ENCODE assay signal across 15 mouse cellular contexts in genomic region chr11:98445679-98446078, GRCm38 (mm10). TPM values are rescaled to one million over a fixed set of nuclear protein-coding genes. Genes with fewer than 3 reads are reported as not detected.
DNase-seq lines count a peak whose midpoint lies in the region; ATAC-seq and TF ChIP-seq lines count a peak whose summit lies in the region.
"Had no signal": no experiment of that assay in that cellular context is flagged by ENCODE, and none has a peak within 500 bp of the region (broad histone marks: within the 10 kb centered on the region; RNA-seq: fewer than 3 reads in every experiment).

No protein-coding gene starts in this region.

- 0 out of 2 replicates have a peak overlapping the region, but pooled peaks have one; percentile 2 for H3K27ac ChIP-seq in heart, embryonic 10.5 days
- H3K27ac ChIP-seq in intestine, embryonic 15.5 days = peak overlapping the region; percentile 94
- peak overlapping the region; percentile 85 for H3K27ac ChIP-seq in lung, postnatal 0 days (ENCODE audit: low read length)
- H3K27ac ChIP-seq in gastrocnemius, adult 2 months = no peak overlapping the region
- H3K27ac ChIP-seq: hindbrain, embryonic 15.5 days; limb, embryonic 15.5 days; midbrain, embryonic 15.5 days; neural tube, embryonic 13.5 days had no signal

- peaks cover 49% of the 10 kb centered on the region for H3K27me3 ChIP-seq in heart, embryonic 10.5 days (ENCODE audit: insufficient read depth, poor library complexity, severe bottlenecking)
- H3K27me3 ChIP-seq in intestine, embryonic 15.5 days (replicated peaks) = peaks cover 2% of the 10 kb centered on the region; the same call in 1 of the 2 replicates
- H3K27me3 ChIP-seq in lung, postnatal 0 days (replicated peaks; ENCODE audit: insufficient read depth, low read length) = no peaks in the 10 kb centered on the region

- H3K9me3 ChIP-seq in heart, embryonic 10.5 days = no peaks in the 10 kb centered on the region
- H3K9me3 ChIP-seq in intestine, embryonic 15.5 days = no peaks in the 10 kb centered on the region; the same call in 1 of the 2 replicates
- no peaks in the 10 kb centered on the region for H3K9me3 ChIP-seq in lung, postnatal 0 days (ENCODE audit: low read length)
- H3K9me3 ChIP-seq: hindbrain, embryonic 15.5 days; limb, embryonic 15.5 days; midbrain, embryonic 15.5 days; neural tube, embryonic 13.5 days had no signal

- no peak overlapping the region for H3K4me3 ChIP-seq in heart, embryonic 10.5 days
- no peak overlapping the region for H3K4me3 ChIP-seq in intestine, embryonic 15.5 days (replicated peaks)
- H3K4me3 ChIP-seq in lung, postnatal 0 days (ENCODE audit: low read depth, low read length) = no peak overlapping the region
- no peak overlapping the region for H3K4me3 ChIP-seq in gastrocnemius, adult 2 months
- H3K4me3 ChIP-seq: hindbrain, embryonic 15.5 days; limb, embryonic 15.5 days; midbrain, embryonic 15.5 days; neural tube, embryonic 13.5 days had no signal

- H3K9ac ChIP-seq in intestine, embryonic 15.5 days = no peak overlapping the region
- H3K9ac ChIP-seq in lung, postnatal 0 days (replicated peaks; ENCODE audit: low read depth) = no peak overlapping the region
- H3K9ac ChIP-seq: hindbrain, embryonic 15.5 days; limb, embryonic 15.5 days; midbrain, embryonic 15.5 days; neural tube, embryonic 13.5 days had no signal

- TF ChIP-seq EP300 in lung, postnatal 0 days (IDR thresholded peaks at IDR 0.05) = no peak

- intact Hi-C loops in heart, postnatal 36 days (cut with DNase I) = no loop called here
- intact Hi-C loops in gastrocnemius, adult 2 months (cut with DNase I) = no loop called here

- no peak for TF ChIP-seq CTCF in lung, postnatal 0 days (IDR thresholded peaks at IDR 0.05)
- no peak for TF ChIP-seq CTCF in gastrocnemius, adult 2 months (IDR thresholded peaks at IDR 0.05)

- no peaks in the 10 kb centered on the region; the same call in 1 of the 2 replicates for H3K36me3 ChIP-seq in heart, embryonic 10.5 days
- no peaks in the 10 kb centered on the region for H3K36me3 ChIP-seq in intestine, embryonic 15.5 days
- no peaks in the 10 kb centered on the region for H3K36me3 ChIP-seq in lung, postnatal 0 days (ENCODE audit: insufficient read depth, low read length)
- H3K36me3 ChIP-seq: hindbrain, embryonic 15.5 days; limb, embryonic 15.5 days; midbrain, embryonic 15.5 days; neural tube, embryonic 13.5 days had no signal

- H3K4me1 ChIP-seq in heart, embryonic 10.5 days = peaks cover 36% of the 10 kb centered on the region
- peaks cover 21% of the 10 kb centered on the region; the same call in 1 of the 2 replicates for H3K4me1 ChIP-seq in intestine, embryonic 15.5 days (replicated peaks)
- H3K4me1 ChIP-seq in lung, postnatal 0 days (ENCODE audit: insufficient read depth, low read depth, low read length) = no peaks in the 10 kb centered on the region

- DNase-seq in heart, embryonic 10.5 days (ENCODE audit: low spot score) = no peak
- no peak for DNase-seq in heart, postnatal 36 days
- peak; percentile 53 for DNase-seq in kidney, postnatal 10 days
- peak; percentile 52 for DNase-seq in lung, postnatal 0 days (ENCODE audit: low spot score)
- no peak for DNase-seq in MN1 (ENCODE audit: low spot score)
- DNase-seq in gastrocnemius, adult 2 months = no peak
- DNase-seq: cerebellum, postnatal 36 days; thymus, postnatal 25 days had no signal

- H3K4me2 ChIP-seq in intestine, embryonic 15.5 days (replicated peaks) = 0 out of 2 replicates have a peak overlapping the region, but pooled peaks have one; percentile 51
- H3K4me2 ChIP-seq in lung, postnatal 0 days (replicated peaks; ENCODE audit: low read depth, low read length) = no peak overlapping the region
- H3K4me2 ChIP-seq: hindbrain, embryonic 15.5 days; limb, embryonic 15.5 days; midbrain, embryonic 15.5 days; neural tube, embryonic 13.5 days had no signal

- WGBS in heart, embryonic 10.5 days = 43% methylated on average over 4 of the region's 4 CpGs
- WGBS in intestine, embryonic 15.5 days = 43% methylated on average over 4 of the region's 4 CpGs
- WGBS in lung, postnatal 0 days = 27% methylated on average over 4 of the region's 4 CpGs

- ATAC-seq in intestine, embryonic 15.5 days = no peak
- ATAC-seq in lung, postnatal 0 days = no peak
- no peak for ATAC-seq in inflammation-experienced regulatory T-cells, adult 6 months
- ATAC-seq: midbrain, embryonic 15.5 days had no signal

RNA-seq across cellular contexts. Expression of gene Grb7, which starts 0.5 kb away (rescaled TPM):
- 2.5 and 15.3 TPM in 2 replicates for polyA plus RNA-seq in heart, embryonic 10.5 days (2016; fragmentation: Nextera tagmentation; extraction: Ambion mirVana)
- total RNA-seq in heart, postnatal 36 days (2021) = under 1 TPM; 0.14 to 0.31 TPM
- polyA plus RNA-seq in intestine, embryonic 15.5 days (2015; fragmentation: Nextera tagmentation; extraction: Ambion mirVana) = 71.0 and 73.7 TPM in 2 replicates
- 30.7 and 33.1 TPM in 2 replicates for polyA plus RNA-seq in lung, postnatal 0 days (2015; fragmentation: Nextera tagmentation; extraction: Ambion mirVana)
- total RNA-seq in gastrocnemius, adult 2 months (2021) = not detected
- polyA plus RNA-seq in inflammation-experienced regulatory T-cells, adult 6 months (2017; shearing (Covaris generic)) = 1 to 10 TPM; 1.2 to 3.1 (median 2.1) TPM

RNA-seq across cellular contexts. Expression of gene Mien1, which starts 6.9 kb away (rescaled TPM):
- 98.9 and 103 TPM in 2 replicates for polyA plus RNA-seq in heart, embryonic 10.5 days (2016; fragmentation: Nextera tagmentation; extraction: Ambion mirVana)
- total RNA-seq in heart, postnatal 36 days (2021) = 10 to 100 TPM; 53.0 to 66.2 TPM
- polyA plus RNA-seq in intestine, embryonic 15.5 days (2015; fragmentation: Nextera tagmentation; extraction: Ambion mirVana) = 202 and 212 TPM in 2 replicates
- polyA plus RNA-seq in lung, postnatal 0 days (2015; fragmentation: Nextera tagmentation; extraction: Ambion mirVana) = 86.1 and 96.0 TPM in 2 replicates
- 10 to 100 TPM; 30.3 to 37.4 TPM for total RNA-seq in gastrocnemius, adult 2 months (2021)
- 100 to 1,000 TPM; 148 to 198 (median 167) TPM for polyA plus RNA-seq in inflammation-experienced regulatory T-cells, adult 6 months (2017; shearing (Covaris generic))

RNA-seq across cellular contexts. Expression of gene Erbb2, which starts 33.4 kb away (rescaled TPM):
- 47.4 and 70.6 TPM in 2 replicates for polyA plus RNA-seq in heart, embryonic 10.5 days (2016; fragmentation: Nextera tagmentation; extraction: Ambion mirVana)
- total RNA-seq in heart, postnatal 36 days (2021) = 10 to 100 TPM in 1 of 2 experiments, 1 to 10 TPM in 1; 7.2 to 10.6 TPM
- polyA plus RNA-seq in intestine, embryonic 15.5 days (2015; fragmentation: Nextera tagmentation; extraction: Ambion mirVana) = 31.9 and 35.1 TPM in 2 replicates
- 21.2 and 23.6 TPM in 2 replicates for polyA plus RNA-seq in lung, postnatal 0 days (2015; fragmentation: Nextera tagmentation; extraction: Ambion mirVana)
- total RNA-seq in gastrocnemius, adult 2 months (2021) = 1 to 10 TPM; 1.6 to 1.9 TPM
- under 1 TPM in 2 of 3 experiments, not detected in 1; 0.13 to 0.68 TPM for polyA plus RNA-seq in inflammation-experienced regulatory T-cells, adult 6 months (2017; shearing (Covaris generic))

RNA-seq across cellular contexts. Expression of gene Pgap3, which starts 45.4 kb away (rescaled TPM):
- 15.3 and 21.3 TPM in 2 replicates for polyA plus RNA-seq in heart, embryonic 10.5 days (2016; fragmentation: Nextera tagmentation; extraction: Ambion mirVana)
- 1 to 10 TPM; 8.5 to 9.2 TPM for total RNA-seq in heart, postnatal 36 days (2021)
- 15.5 and 16.7 TPM in 2 replicates for polyA plus RNA-seq in intestine, embryonic 15.5 days (2015; fragmentation: Nextera tagmentation; extraction: Ambion mirVana)
- polyA plus RNA-seq in lung, postnatal 0 days (2015; fragmentation: Nextera tagmentation; extraction: Ambion mirVana) = 8.0 and 8.6 TPM in 2 replicates
- total RNA-seq in gastrocnemius, adult 2 months (2021) = 1 to 10 TPM; 2.2 to 3.0 TPM
- 1 to 10 TPM; 7.0 to 8.2 (median 7.2) TPM for polyA plus RNA-seq in inflammation-experienced regulatory T-cells, adult 6 months (2017; shearing (Covaris generic))

RNA-seq across cellular contexts. Expression of gene Pnmt, which starts 59.4 kb away (rescaled TPM):
- polyA plus RNA-seq in heart, embryonic 10.5 days (2016; fragmentation: Nextera tagmentation; extraction: Ambion mirVana) = 5.0 and 5.1 TPM in 2 replicates
- total RNA-seq in heart, postnatal 36 days (2021) = 1 to 10 TPM in 1 of 2 experiments, under 1 TPM in 1; 0.76 to 1.6 TPM
- 0.19 TPM in 1 of 2 replicates, not detected in the other for polyA plus RNA-seq in intestine, embryonic 15.5 days (2015; fragmentation: Nextera tagmentation; extraction: Ambion mirVana)
- polyA plus RNA-seq in lung, postnatal 0 days (2015; fragmentation: Nextera tagmentation; extraction: Ambion mirVana) = 0.12 TPM in 1 of 2 replicates, not detected in the other
- 1 to 10 TPM; 1.8 to 5.9 TPM for total RNA-seq in gastrocnemius, adult 2 months (2021)
- not detected for polyA plus RNA-seq in inflammation-experienced regulatory T-cells, adult 6 months (2017; shearing (Covaris generic))
- total RNA-seq: layer of hippocampus, postnatal 25 days had no signal

Comparison
In these comparisons a context has a peak if more than half of its experiments do, and no peak if none do; other contexts are left out.
1. DNase-seq: peak in kidney, postnatal 10 days (single experiment) and lung, postnatal 0 days (single experiment); none in heart, embryonic 10.5 days (single experiment), heart, postnatal 36 days (0 of 2), MN1 (single experiment) and gastrocnemius, adult 2 months (single experiment).
2. RNA of gene Erbb2, which starts 33.4 kb away (polyA plus RNA-seq): 47.4 to 70.6 TPM in heart, embryonic 10.5 days, 31.9 to 35.1 TPM in intestine, embryonic 15.5 days and 21.2 to 23.6 TPM in lung, postnatal 0 days; 0.13 to 0.68 TPM in inflammation-experienced regulatory T-cells, adult 6 months; every median in the first group is over 10 times any median in the second.